Mouse (Mus musculus) brain, embryonic 18.5 days (tissue): ENCODE measurements around the gene Bub3.
A peak's percentile ranks its signal among the peaks of the same experiment; 100 is the strongest.

Source experiments
- DNase-seq: peaks from one replicate; pipeline ENCODE4 v3.0.0-alpha.2; 2012; ENCODE audit warnings: low read depth, low spot score

Gene Bub3

GRCm38 (mm10) chr7:131556116-131556515 is 3.9 kb upstream of the Bub3 start:
- no peak for DNase-seq

- no peak for DNase-seq
These were observed 3.3 kb upstream of the Bub3 start for GRCm38 (mm10) chr7:131556541-131557271.

GRCm38 (mm10) chr7:131557751-131558150 is 2.3 kb upstream of the Bub3 start:
- no peak for DNase-seq

GRCm38 (mm10) chr7:131560697-131561042 is 648 bp downstream of the Bub3 start:
- no peak for DNase-seq

- DNase-seq, result no peak
These were observed 15.2 kb downstream of the Bub3 start for GRCm38 (mm10) chr7:131575246-131575645.

GRCm38 (mm10) chr7:131582178-131582577 is 22.2 kb downstream of the Bub3 start:
- no peak for DNase-seq

GRCm38 (mm10) chr7:131585551-131585950 is 25.5 kb downstream of the Bub3 start:
- DNase-seq, result peak; percentile 12

- no peak for DNase-seq
These were observed 37.9 kb downstream of the Bub3 start for GRCm38 (mm10) chr7:131597779-131598482.

GRCm38 (mm10) chr7:131598483-131598824 is 38.4 kb downstream of the Bub3 start:
- no peak for DNase-seq

- DNase-seq, result no peak
These were observed 42.1 kb downstream of the Bub3 start for GRCm38 (mm10) chr7:131602106-131602505.

GRCm38 (mm10) chr7:131603186-131603585 is 43.2 kb downstream of the Bub3 start:
- DNase-seq, result no peak

GRCm38 (mm10) chr7:131604946-131605345 is 44.9 kb downstream of the Bub3 start:
- no peak for DNase-seq

- no peak for DNase-seq
These were observed 45.5 kb downstream of the Bub3 start for GRCm38 (mm10) chr7:131605481-131605880.

- DNase-seq, result no peak
These were observed 48.0 kb downstream of the Bub3 start for GRCm38 (mm10) chr7:131608049-131608448.

GRCm38 (mm10) chr7:131609677-131610076 is 49.7 kb downstream of the Bub3 start:
- DNase-seq, result no peak
